Mouse (Mus musculus): Measurements from ENCODE around the gene Inf2. TPM values are rescaled to one million over a fixed set of nuclear protein-coding genes. Genes with fewer than 3 reads are reported as not detected.

Inf2 gene
- polyA plus RNA-seq, 1 experiment, result 87.3 TPM

GRCm38 (mm10) chr12:112620354-112621061 is 31.9 kb downstream of the Inf2 start:
- no peak for DNase-seq (ENCODE audit: extremely low spot score in 1 of 2, low spot score in 1 of 2)

GRCm38 (mm10) chr12:112621900-112622299 is 33.3 kb downstream of the Inf2 start:
- DNase-seq (ENCODE audit: extremely low spot score in 1 of 2, low spot score in 1 of 2), result no peak

GRCm38 (mm10) chr12:112623742-112624141 is 35.2 kb downstream of the Inf2 start:
- peak in 1 of 2 experiments; percentile 87 for DNase-seq (ENCODE audit: extremely low spot score in 1 of 2, low spot score in 1 of 2)

GRCm38 (mm10) chr12:112625700-112626099 is 37.1 kb downstream of the Inf2 start:
- no peak for DNase-seq (ENCODE audit: extremely low spot score in 1 of 2, low spot score in 1 of 2)

- no peak for DNase-seq (ENCODE audit: extremely low spot score in 1 of 2, low spot score in 1 of 2)
Observed at GRCm38 (mm10) chr12:112626455-112626854, 37.9 kb downstream of the Inf2 start.

GRCm38 (mm10) chr12:112627097-112627881 is 38.7 kb downstream of the Inf2 start:
- DNase-seq (ENCODE audit: extremely low spot score in 1 of 2, low spot score in 1 of 2), result no peak

GRCm38 (mm10) chr12:112628197-112628596 is 39.6 kb downstream of the Inf2 start:
- DNase-seq (ENCODE audit: extremely low spot score in 1 of 2, low spot score in 1 of 2), result no peak

GRCm38 (mm10) chr12:112628928-112629721 is 40.5 kb downstream of the Inf2 start:
- no peak for DNase-seq (ENCODE audit: extremely low spot score in 1 of 2, low spot score in 1 of 2)

GRCm38 (mm10) chr12:112630029-112630428 is 41.4 kb downstream of the Inf2 start:
- DNase-seq (ENCODE audit: extremely low spot score in 1 of 2, low spot score in 1 of 2), result no peak

GRCm38 (mm10) chr12:112630796-112631195 is 42.2 kb downstream of the Inf2 start:
- no peak for DNase-seq (ENCODE audit: extremely low spot score in 1 of 2, low spot score in 1 of 2)

- DNase-seq (ENCODE audit: extremely low spot score in 1 of 2, low spot score in 1 of 2), result no peak
Observed at GRCm38 (mm10) chr12:112631472-112631871, 42.9 kb downstream of the Inf2 start.

- DNase-seq (ENCODE audit: extremely low spot score in 1 of 2, low spot score in 1 of 2), result no peak
Observed at GRCm38 (mm10) chr12:112632084-112632777, 43.6 kb downstream of the Inf2 start.

- no peak for DNase-seq (ENCODE audit: extremely low spot score in 1 of 2, low spot score in 1 of 2)
Observed at GRCm38 (mm10) chr12:112632907-112633306, 44.3 kb downstream of the Inf2 start.

GRCm38 (mm10) chr12:112633686-112634085 is 45.1 kb downstream of the Inf2 start:
- no peak for DNase-seq (ENCODE audit: extremely low spot score in 1 of 2, low spot score in 1 of 2)

GRCm38 (mm10) chr12:112639526-112639925 is 50.9 kb downstream of the Inf2 start:
- DNase-seq (ENCODE audit: extremely low spot score in 1 of 2, low spot score in 1 of 2), result no peak

- no peak for DNase-seq (ENCODE audit: extremely low spot score in 1 of 2, low spot score in 1 of 2)
Observed at GRCm38 (mm10) chr12:112643126-112643525, 54.5 kb downstream of the Inf2 start.

- peak; percentile 96 to 98 for DNase-seq (ENCODE audit: extremely low spot score in 1 of 2, low spot score in 1 of 2)
Observed at GRCm38 (mm10) chr12:112644180-112644854, 55.7 kb downstream of the Inf2 start, which contains the start of gene Siva1. TSS of gene Siva1 (plus strand) at chr12:112644679.

- peak in 1 of 2 experiments; percentile 41 for DNase-seq (ENCODE audit: extremely low spot score in 1 of 2, low spot score in 1 of 2)
Observed at GRCm38 (mm10) chr12:112644855-112645506, 56.4 kb downstream of the Inf2 start.

- no peak for DNase-seq (ENCODE audit: extremely low spot score in 1 of 2, low spot score in 1 of 2)
Observed at GRCm38 (mm10) chr12:112646139-112646538, 57.6 kb downstream of the Inf2 start.
